Mouse (Mus musculus): ENCODE measurements at regions not wholly inside any gene's neighbourhood (a gene's known extent, or its start where the extent isn't known, plus 50 kb on each side); places are given as distances from the start of the nearest gene placed in this dataset.
A peak's percentile ranks its signal among the peaks of the same experiment; 100 is the strongest.

DNA sequence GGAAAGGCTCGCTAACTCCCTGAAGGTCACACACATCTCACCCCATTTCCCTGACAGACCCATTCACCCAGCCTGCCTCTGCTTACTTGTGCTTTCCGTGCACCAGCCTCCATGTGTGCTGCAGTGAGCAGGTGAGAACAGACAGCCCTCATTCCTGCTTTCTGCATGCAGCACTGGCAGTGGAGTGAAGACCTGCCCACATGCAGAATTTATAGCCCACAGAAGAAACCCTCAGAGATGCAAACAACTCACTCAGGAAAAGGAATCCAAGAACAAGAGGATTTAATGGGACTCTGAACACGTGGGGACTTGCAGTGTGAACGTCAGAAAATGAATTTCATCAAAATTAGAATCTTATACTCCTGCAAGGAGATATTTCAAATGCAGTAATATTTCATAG, 152.2 kb upstream of the Ankrd50 start:
- Histone ChIP-seq H3K9me3 (no peaks in the 10 kb centered on the region), H3K4me2 (replicated peaks) (no peak overlapping the region), H3K4me3 (no peak overlapping the region), H3K27ac (replicated peaks) (no peak overlapping the region), H3K9ac (replicated peaks) (no peak overlapping the region), H3K4me1 (no peaks in the 10 kb centered on the region), H3K36me3 (no peaks in the 10 kb centered on the region), H3K27me3 (no peaks in the 10 kb centered on the region)
- WGBS, result 74% methylated on average over 4 of the region's 4 CpGs
- ATAC-seq (ENCODE audit: low FRiP score, low read depth), result no peak

- no peaks in the 10 kb centered on the region for H3K36me3 ChIP-seq
- ATAC-seq (ENCODE audit: low FRiP score, low read depth), result no peak
- no peaks in the 10 kb centered on the region for H3K4me1 ChIP-seq
- no peak overlapping the region for H3K27ac ChIP-seq (replicated peaks)
- no peak overlapping the region for H3K4me2 ChIP-seq (replicated peaks)
- no peak overlapping the region for H3K9ac ChIP-seq (replicated peaks)
- no peaks in the 10 kb centered on the region for H3K27me3 ChIP-seq
- H3K4me3 ChIP-seq, result no peak overlapping the region
- H3K9me3 ChIP-seq, result no peaks in the 10 kb centered on the region
- 75% methylated on average over 7 of the region's 7 CpGs for WGBS
Measured at GRCm38 (mm10) chr3:38633347-38633746, 148.7 kb upstream of the Ankrd50 start.

DNA sequence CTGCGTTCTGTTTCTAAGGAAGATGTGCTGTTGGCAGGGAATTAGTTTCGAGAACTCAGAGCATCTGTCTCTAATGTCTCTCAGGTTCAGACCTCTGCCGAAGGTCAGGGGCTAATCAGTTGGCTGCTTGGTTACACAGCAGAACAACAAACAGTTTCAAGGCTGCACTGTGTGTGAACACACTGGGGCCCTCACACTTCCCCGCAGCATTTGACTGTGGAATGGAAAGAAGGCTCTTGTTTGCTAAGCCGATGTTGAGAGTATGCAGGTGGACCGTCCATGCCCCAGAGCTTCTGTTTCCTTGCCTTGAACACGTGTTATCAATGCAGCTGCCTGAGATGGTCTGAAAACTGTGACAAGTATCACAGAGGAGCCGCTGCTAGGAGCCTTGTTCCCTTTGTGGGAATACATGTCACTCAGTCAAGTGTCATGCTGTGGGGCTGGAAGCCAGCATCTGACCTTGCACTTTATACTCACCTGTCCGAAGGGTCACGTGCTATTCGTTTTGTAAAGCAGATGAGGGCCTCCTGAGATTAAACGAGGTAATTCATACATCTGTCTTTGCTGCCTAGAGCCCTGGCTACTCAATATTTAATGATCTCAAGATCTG, 141.0 kb upstream of the Ankrd50 start:
- no peak overlapping the region for H3K4me3 ChIP-seq
- ATAC-seq (ENCODE audit: low FRiP score, low read depth), result 0 out of 2 replicates have a peak, but pooled peaks have one; percentile 9
- peak overlapping the region; percentile 36; the same call in 1 of the 2 replicates for H3K27ac ChIP-seq (replicated peaks)

GRCm38 (mm10) chr3:38617989-38618388, 133.3 kb upstream of the Ankrd50 start:
- 64% methylated on average over 3 of the region's 3 CpGs for WGBS

More for the DNA sequence above, 141.0 kb upstream of the Ankrd50 start:
- H3K4me1 ChIP-seq, result no peaks in the 10 kb centered on the region
- H3K27me3 ChIP-seq, result no peaks in the 10 kb centered on the region
- 64% methylated on average over 12 of the region's 12 CpGs for WGBS
- no peaks in the 10 kb centered on the region for H3K36me3 ChIP-seq
- H3K9ac ChIP-seq (replicated peaks), result no peak overlapping the region
- H3K9me3 ChIP-seq, result no peaks in the 10 kb centered on the region
- H3K4me2 ChIP-seq (replicated peaks), result no peak overlapping the region

GRCm38 (mm10) chr3:38617217-38617616, 132.6 kb upstream of the Ankrd50 start:
- H3K4me3 ChIP-seq, result no peak overlapping the region
- no peaks in the 10 kb centered on the region for H3K27me3 ChIP-seq
- ATAC-seq (ENCODE audit: low FRiP score, low read depth), result no peak
- H3K9me3 ChIP-seq, result no peaks in the 10 kb centered on the region
- WGBS, result 82% methylated on average over 8 of the region's 8 CpGs
- no peak overlapping the region for H3K4me2 ChIP-seq (replicated peaks)
- H3K27ac ChIP-seq (replicated peaks), result no peak overlapping the region
- no peaks in the 10 kb centered on the region for H3K36me3 ChIP-seq
- peaks cover 3% of the 10 kb centered on the region; the same call in 1 of the 2 replicates for H3K4me1 ChIP-seq
- H3K9ac ChIP-seq (replicated peaks), result no peak overlapping the region

More at GRCm38 (mm10) chr3:38617989-38618388, 133.3 kb upstream of the Ankrd50 start:
- Histone ChIP-seq H3K27ac (replicated peaks) (no peak overlapping the region), H3K36me3 (no peaks in the 10 kb centered on the region), H3K4me1 (no peaks in the 10 kb centered on the region), H3K27me3 (no peaks in the 10 kb centered on the region), H3K4me3 (no peak overlapping the region), H3K4me2 (replicated peaks) (no peak overlapping the region), H3K9ac (replicated peaks) (no peak overlapping the region), H3K9me3 (no peaks in the 10 kb centered on the region)
- ATAC-seq (ENCODE audit: low FRiP score, low read depth), result no peak

DNA sequence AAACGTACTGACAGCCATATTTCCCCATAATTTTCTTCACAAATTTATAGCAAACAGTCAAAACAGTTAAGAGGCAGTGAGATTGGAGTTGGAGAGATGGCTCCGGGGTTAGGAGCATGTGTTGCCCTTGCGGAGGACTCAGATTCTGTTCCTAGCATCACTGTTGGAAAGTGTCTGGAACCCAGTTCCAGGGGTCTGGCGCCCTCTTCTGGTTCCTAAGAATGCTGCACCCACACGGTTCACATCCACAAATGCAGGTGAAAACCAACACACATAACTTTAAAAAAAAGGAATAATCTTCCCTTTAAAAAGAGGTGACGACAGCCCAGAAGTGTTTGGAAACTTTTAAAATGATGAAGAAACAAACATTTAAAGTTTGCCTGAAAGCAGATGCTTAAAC, 129.1 kb upstream of the Ankrd50 start:
- H3K36me3 ChIP-seq, result no peaks in the 10 kb centered on the region
- H3K27ac ChIP-seq (replicated peaks), result no peak overlapping the region
- no peak overlapping the region for H3K4me2 ChIP-seq (replicated peaks)
- no peaks in the 10 kb centered on the region for H3K9me3 ChIP-seq
- peaks cover 6% of the 10 kb centered on the region; the same call in 1 of the 2 replicates for H3K4me1 ChIP-seq
- ATAC-seq (ENCODE audit: low FRiP score, low read depth), result no peak
- no peak overlapping the region for H3K9ac ChIP-seq (replicated peaks)
- no peak overlapping the region for H3K4me3 ChIP-seq
- H3K27me3 ChIP-seq, result no peaks in the 10 kb centered on the region
- WGBS, result 74% methylated on average over 6 of the region's 6 CpGs

DNA sequence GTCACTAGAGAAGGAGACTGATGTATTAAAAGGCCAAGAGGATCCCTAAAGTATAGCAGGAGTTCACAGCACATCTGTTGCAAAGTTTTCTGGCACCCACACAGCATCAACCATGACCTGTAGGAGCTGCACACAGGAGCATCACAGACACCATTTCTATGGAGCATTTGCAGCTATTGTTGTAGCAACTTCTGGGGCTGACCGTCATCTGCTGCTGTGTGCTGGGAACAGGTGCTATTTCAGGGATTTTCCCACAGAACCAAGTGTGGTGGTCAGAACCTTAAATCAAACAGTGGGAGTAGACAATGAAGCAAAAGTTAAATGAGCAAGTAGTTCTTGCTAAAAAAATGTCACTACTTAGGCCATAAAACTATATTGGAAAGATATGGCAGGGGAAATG, 106.9 kb upstream of the Ankrd50 start:
- 97% methylated on average over 1 of the region's 1 CpGs for WGBS
- H3K27ac ChIP-seq (replicated peaks), result no peak overlapping the region
- no peaks in the 10 kb centered on the region for H3K4me1 ChIP-seq
- H3K36me3 ChIP-seq, result no peaks in the 10 kb centered on the region
- no peak overlapping the region for H3K4me2 ChIP-seq (replicated peaks)
- no peak overlapping the region for H3K4me3 ChIP-seq
- H3K9ac ChIP-seq (replicated peaks), result no peak overlapping the region
- H3K27me3 ChIP-seq, result no peaks in the 10 kb centered on the region
- ATAC-seq (ENCODE audit: low FRiP score, low read depth), result no peak
- H3K9me3 ChIP-seq, result no peaks in the 10 kb centered on the region

DNA sequence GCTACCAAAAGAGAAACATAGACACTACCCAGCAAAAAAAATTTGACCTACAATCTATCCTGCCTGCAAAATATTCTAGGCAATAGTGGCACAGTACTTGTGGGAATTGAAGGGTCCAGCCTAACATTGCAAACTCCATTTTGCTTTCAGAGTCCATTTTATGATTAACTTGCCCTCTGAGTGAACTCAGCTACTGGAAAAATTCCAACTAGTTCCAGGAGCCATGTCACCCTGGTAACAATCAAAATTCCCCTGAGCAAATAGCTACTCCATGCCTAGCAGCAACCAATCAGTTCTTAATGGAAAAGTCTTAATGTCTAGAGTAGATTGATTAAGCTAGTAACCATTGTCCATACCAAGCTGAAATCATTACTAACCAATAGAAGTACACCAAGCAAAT, 104.3 kb upstream of the Ankrd50 start:
- Histone ChIP-seq H3K9ac (replicated peaks) (no peak overlapping the region), H3K27ac (replicated peaks) (no peak overlapping the region), H3K27me3 (no peaks in the 10 kb centered on the region), H3K36me3 (no peaks in the 10 kb centered on the region), H3K9me3 (no peaks in the 10 kb centered on the region), H3K4me2 (replicated peaks) (no peak overlapping the region), H3K4me3 (no peak overlapping the region), H3K4me1 (no peaks in the 10 kb centered on the region)
- no peak for ATAC-seq (ENCODE audit: low FRiP score, low read depth)

DNA sequence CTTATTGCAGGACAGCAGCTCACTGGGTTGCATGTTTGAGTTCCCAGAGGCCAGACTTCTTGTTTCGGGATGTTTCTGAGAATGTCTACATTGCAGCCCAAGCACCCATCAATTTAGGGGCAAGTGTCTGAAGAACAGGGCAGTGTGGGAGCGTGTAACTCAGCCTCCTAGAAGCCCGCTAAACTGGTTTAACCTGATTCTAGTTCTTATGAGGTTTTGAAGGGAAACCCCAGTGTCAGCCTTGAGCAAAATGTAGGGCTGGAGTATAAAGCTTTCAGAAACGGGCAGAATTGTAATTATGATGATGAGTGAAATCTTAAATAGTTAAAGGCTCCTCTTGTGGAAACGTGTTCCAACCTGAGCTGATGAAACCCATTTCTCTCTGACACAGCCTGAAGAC, 100.9 kb upstream of the Ankrd50 start:
- H3K27ac ChIP-seq (replicated peaks), result no peak overlapping the region
- no peaks in the 10 kb centered on the region for H3K36me3 ChIP-seq
- ATAC-seq (ENCODE audit: low FRiP score, low read depth), result no peak
- no peak overlapping the region for H3K4me3 ChIP-seq
- 90% methylated on average over 5 of the region's 5 CpGs for WGBS
- H3K27me3 ChIP-seq, result no peaks in the 10 kb centered on the region
- H3K9me3 ChIP-seq, result no peaks in the 10 kb centered on the region
- H3K9ac ChIP-seq (replicated peaks), result no peak overlapping the region
- no peak overlapping the region for H3K4me2 ChIP-seq (replicated peaks)
- no peaks in the 10 kb centered on the region for H3K4me1 ChIP-seq

GRCm38 (mm10) chr3:38579781-38580180, 95.1 kb upstream of the Ankrd50 start:
- Histone ChIP-seq H3K4me1 (no peaks in the 10 kb centered on the region), H3K4me2 (replicated peaks) (no peak overlapping the region), H3K4me3 (no peak overlapping the region), H3K9me3 (no peaks in the 10 kb centered on the region), H3K9ac (replicated peaks) (no peak overlapping the region), H3K36me3 (no peaks in the 10 kb centered on the region), H3K27me3 (no peaks in the 10 kb centered on the region), H3K27ac (replicated peaks) (no peak overlapping the region)
- no peak for ATAC-seq (ENCODE audit: low FRiP score, low read depth)
- WGBS, result 79% methylated on average over 1 of the region's 1 CpGs

GRCm38 (mm10) chr3:38577890-38578628, 93.4 kb upstream of the Ankrd50 start:
- no peak for ATAC-seq (ENCODE audit: low FRiP score, low read depth)
- no peak overlapping the region for H3K4me2 ChIP-seq (replicated peaks)
- 28% methylated on average over 5 of the region's 5 CpGs for WGBS

DNA sequence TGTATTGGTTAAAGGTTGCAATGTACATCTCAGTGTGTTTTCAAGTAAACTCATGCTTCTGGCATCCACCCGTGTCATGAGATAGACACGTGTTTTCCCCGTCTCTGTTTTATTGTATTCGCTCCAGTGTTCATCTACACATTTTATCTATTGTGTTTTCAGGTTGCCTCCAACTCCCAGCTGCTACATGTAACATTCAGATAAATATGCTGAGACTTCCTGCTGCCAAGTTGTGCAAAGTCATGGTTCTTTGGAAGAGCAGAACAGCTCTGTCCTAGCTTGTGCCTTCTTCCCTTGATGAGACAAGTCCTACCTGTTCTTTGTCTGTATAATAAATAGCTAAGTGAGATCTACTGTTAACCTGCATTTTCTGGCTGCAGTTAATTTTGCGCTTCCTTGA, 89.0 kb upstream of the Ankrd50 start:
- Histone ChIP-seq H3K27ac (replicated peaks) (no peak overlapping the region), H3K27me3 (no peaks in the 10 kb centered on the region), H3K36me3 (no peaks in the 10 kb centered on the region), H3K9ac (replicated peaks) (no peak overlapping the region), H3K9me3 (no peaks in the 10 kb centered on the region), H3K4me2 (replicated peaks) (no peak overlapping the region), H3K4me1 (peaks cover 10% of the 10 kb centered on the region), H3K4me3 (no peak overlapping the region)
- no peak for ATAC-seq (ENCODE audit: low FRiP score, low read depth)
- 93% methylated on average over 5 of the region's 5 CpGs for WGBS

More at GRCm38 (mm10) chr3:38577890-38578628, 93.4 kb upstream of the Ankrd50 start:
- Histone ChIP-seq H3K4me1 (no peaks in the 10 kb centered on the region), H3K27ac (replicated peaks) (no peak overlapping the region), H3K9me3 (no peaks in the 10 kb centered on the region), H3K9ac (replicated peaks) (no peak overlapping the region), H3K27me3 (no peaks in the 10 kb centered on the region), H3K4me3 (no peak overlapping the region), H3K36me3 (no peaks in the 10 kb centered on the region)

Data from midbrain, embryonic 12.5 days (tissue).